Mouse (Mus musculus) liver, embryonic 18 days (tissue): ENCODE data around the gene Strn3. TPM values are rescaled to one million over a fixed set of nuclear protein-coding genes. Genes with fewer than 3 reads are reported as not detected.

ENCODE experiments used
- polyA plus RNA-seq: library from polyadenylated mRNA; depleted of rRNA; stranded (reverse); fragments of >200 nt; gene quantifications from 2 replicates; pipeline ENCODE4 v1.2.3, GENCODE M21; 2012; rRNA removed

The Strn3 gene
- polyA plus RNA-seq: 14.0 TPM in 2 replicates

GRCm38 (mm10) chr12:51691845-51692632 lies at the start of gene Strn3:
Strn3 (minus strand) TSS chr12:51691897.

GRCm38 (mm10) chr12:51690893-51691844 lies 528 bp downstream of the Strn3 start, which contains the start of gene Ap4s1:
Ap4s1 (plus strand) TSS chr12:51691033.

GRCm38 (mm10) chr12:51593229-51594029 lies 98.3 kb downstream of the Strn3 start, which contains the start of gene Coch:
Coch (plus strand) TSS chr12:51593341.

Other genes starting within 250 kb of the Strn3 start
- gene Coch, start 98.6 kb downstream of the Strn3 start, polyA plus RNA-seq: 0.02 TPM in 2 replicates
- gene Ap4s1, start 864 bp downstream of the Strn3 start, polyA plus RNA-seq: 5.5 and 6.3 TPM in 2 replicates
- 18.3 and 20.4 TPM in 2 replicates for gene Hectd1, start 137.6 kb upstream of the Strn3 start, polyA plus RNA-seq